Mouse (Mus musculus) megakaryocyte, embryonic 14.5 days (primary cell): ENCODE results near the gene Zfp687.

Experiments used
- FLI1 ChIP-seq: IDR thresholded peaks from 2 replicates; pipeline ENCODE4 v1.6.1; 2012; ENCODE audit warnings: low read length, inconsistent platforms, mixed read lengths
- GATA1 ChIP-seq: IDR thresholded peaks from 3 replicates; pipeline ENCODE4 v1.6.1; 2012; ENCODE audit warnings: mixed read lengths, low read length, inconsistent platforms, borderline replicate concordance

GRCm38 (mm10) chr3:95028603-95029002 lies 13.4 kb upstream of the Zfp687 start:
- TF ChIP-seq GATA1 (no peak), FLI1 (no peak)
